Mouse (Mus musculus): ENCODE results near the gene Cnksr3. TPM values are rescaled to one million over a fixed set of nuclear protein-coding genes. Genes with fewer than 3 reads are reported as not detected.

The Cnksr3 gene
- polyA plus RNA-seq, 1 experiment from 2014 or later: 7.4 TPM

GRCm38 (mm10) chr10:7200665-7201064 is 11.4 kb downstream of the Cnksr3 start:
- no peaks in the 10 kb centered on the region for H3K27me3 ChIP-seq (ENCODE audit: control insufficient read depth, insufficient read depth, low read length)
- H3K9me3 ChIP-seq (ENCODE audit: control insufficient read depth, low read length): no peaks in the 10 kb centered on the region
- no peak overlapping the region for H3K4me2 ChIP-seq
- WGBS: 87% methylated on average over 7 of the region's 7 CpGs
- DNase-seq (ENCODE audit: low spot score, missing footprints) (peak; percentile 17), ATAC-seq (ENCODE audit: low FRiP score) (no peak)
- no peaks in the 10 kb centered on the region for H3K36me3 ChIP-seq (ENCODE audit: control insufficient read depth, insufficient read depth, low read length)
- peaks cover 3% of the 10 kb centered on the region; the same call in 1 of the 2 replicates for H3K4me1 ChIP-seq (ENCODE audit: control insufficient read depth, insufficient read depth, low read length)
- H3K27ac ChIP-seq (ENCODE audit: low read depth, low read length): no peak overlapping the region
- H3K4me3 ChIP-seq (ENCODE audit: low read depth, low read length): no peak overlapping the region
- H3K9ac ChIP-seq (ENCODE audit: low read length): no peak overlapping the region

DNA sequence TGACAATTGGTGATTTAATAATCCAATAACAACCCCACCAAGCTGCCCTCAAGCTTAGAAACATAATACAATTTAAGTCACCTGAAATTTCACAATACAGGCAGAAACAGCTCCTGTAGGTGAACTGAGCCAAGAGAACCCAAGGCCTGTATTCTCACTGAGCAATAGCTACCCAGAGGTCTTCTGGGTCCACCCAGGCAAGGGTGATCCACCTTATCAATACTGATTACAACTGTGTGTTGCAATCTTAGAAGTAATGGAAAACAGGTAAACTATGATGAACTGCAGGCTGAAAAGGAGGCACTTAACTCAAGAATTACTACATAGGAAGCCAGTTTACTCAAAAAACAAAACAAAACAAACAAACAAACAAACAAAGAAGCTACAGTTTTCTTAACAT is 13.8 kb downstream of the Cnksr3 start:
- DNase-seq (ENCODE audit: low spot score, missing footprints) (peak; percentile 17), ATAC-seq (ENCODE audit: low FRiP score) (no peak)
- Histone ChIP-seq H3K36me3 (ENCODE audit: control insufficient read depth, insufficient read depth, low read length) (no peaks in the 10 kb centered on the region), H3K27me3 (ENCODE audit: control insufficient read depth, insufficient read depth, low read length) (no peaks in the 10 kb centered on the region), H3K4me1 (ENCODE audit: control insufficient read depth, insufficient read depth, low read length) (peaks cover 3% of the 10 kb centered on the region; the same call in 1 of the 2 replicates), H3K4me3 (ENCODE audit: low read depth, low read length) (no peak overlapping the region), H3K4me2 (no peak overlapping the region), H3K27ac (ENCODE audit: low read depth, low read length) (no peak overlapping the region), H3K9ac (ENCODE audit: low read length) (no peak overlapping the region), H3K9me3 (ENCODE audit: control insufficient read depth, low read length) (no peaks in the 10 kb centered on the region)

- H3K27me3 ChIP-seq (ENCODE audit: control insufficient read depth, insufficient read depth, low read length): no peaks in the 10 kb centered on the region
- no peak overlapping the region for H3K4me3 ChIP-seq (ENCODE audit: low read depth, low read length)
- H3K27ac ChIP-seq (ENCODE audit: low read depth, low read length): no peak overlapping the region
- WGBS: 89% methylated on average over 6 of the region's 6 CpGs
- H3K4me2 ChIP-seq: no peak overlapping the region
- DNase-seq (ENCODE audit: low spot score, missing footprints) (no peak), ATAC-seq (ENCODE audit: low FRiP score) (no peak)
- H3K36me3 ChIP-seq (ENCODE audit: control insufficient read depth, insufficient read depth, low read length): no peaks in the 10 kb centered on the region
- no peak overlapping the region for H3K9ac ChIP-seq (ENCODE audit: low read length)
- H3K9me3 ChIP-seq (ENCODE audit: control insufficient read depth, low read length): no peaks in the 10 kb centered on the region
- peaks cover 3% of the 10 kb centered on the region; the same call in 1 of the 2 replicates for H3K4me1 ChIP-seq (ENCODE audit: control insufficient read depth, insufficient read depth, low read length)
These were observed 14.3 kb downstream of the Cnksr3 start for GRCm38 (mm10) chr10:7197733-7198132.

DNA sequence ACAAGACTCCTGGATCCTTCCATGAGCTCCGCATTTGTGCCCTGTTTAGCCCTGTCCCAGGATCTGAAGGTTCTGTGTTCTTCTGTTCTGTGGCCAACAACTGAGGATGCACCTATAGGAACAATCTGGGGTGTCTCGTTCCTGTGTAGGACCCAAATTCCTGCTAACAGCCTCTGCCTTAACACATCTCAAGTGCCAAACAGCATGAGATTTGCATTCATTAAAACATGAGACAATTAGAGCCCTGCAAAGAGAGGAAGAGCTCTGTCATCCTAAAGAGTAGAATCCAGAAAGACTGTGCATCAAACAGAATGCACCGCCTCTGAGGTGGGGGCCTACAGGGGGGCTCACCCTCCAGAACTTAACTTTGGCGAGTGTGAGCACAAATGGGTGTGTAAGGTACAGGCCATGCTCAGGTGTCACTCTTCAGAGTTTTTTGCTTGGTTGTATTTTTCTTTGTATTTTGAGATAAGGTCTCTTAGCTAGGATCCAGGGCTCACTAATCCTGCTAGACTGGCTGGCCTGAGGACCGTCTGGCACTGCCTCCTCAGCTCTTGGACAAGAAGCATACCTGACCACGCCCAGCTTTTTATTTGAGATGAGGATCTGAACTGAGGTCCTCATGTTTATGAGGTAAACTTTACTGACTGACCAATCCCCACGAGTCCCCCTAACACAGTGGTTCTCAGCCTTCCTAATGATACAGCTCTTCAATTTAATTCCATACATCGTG is 15.2 kb downstream of the Cnksr3 start:
- WGBS: 70% methylated on average over 8 of the region's 8 CpGs
- peaks cover 3% of the 10 kb centered on the region; the same call in 1 of the 2 replicates for H3K4me1 ChIP-seq (ENCODE audit: control insufficient read depth, insufficient read depth, low read length)
- H3K9ac ChIP-seq (ENCODE audit: low read length): no peak overlapping the region
- no peak for DNase-seq (ENCODE audit: low spot score, missing footprints)
- H3K27ac ChIP-seq (ENCODE audit: low read depth, low read length): no peak overlapping the region
- H3K4me3 ChIP-seq (ENCODE audit: low read depth, low read length): no peak overlapping the region
- H3K36me3 ChIP-seq (ENCODE audit: control insufficient read depth, insufficient read depth, low read length): no peaks in the 10 kb centered on the region
- no peak for ATAC-seq (ENCODE audit: low FRiP score)
- no peak overlapping the region for H3K4me2 ChIP-seq
- no peaks in the 10 kb centered on the region for H3K27me3 ChIP-seq (ENCODE audit: control insufficient read depth, insufficient read depth, low read length)
- H3K9me3 ChIP-seq (ENCODE audit: control insufficient read depth, low read length): no peaks in the 10 kb centered on the region

DNA sequence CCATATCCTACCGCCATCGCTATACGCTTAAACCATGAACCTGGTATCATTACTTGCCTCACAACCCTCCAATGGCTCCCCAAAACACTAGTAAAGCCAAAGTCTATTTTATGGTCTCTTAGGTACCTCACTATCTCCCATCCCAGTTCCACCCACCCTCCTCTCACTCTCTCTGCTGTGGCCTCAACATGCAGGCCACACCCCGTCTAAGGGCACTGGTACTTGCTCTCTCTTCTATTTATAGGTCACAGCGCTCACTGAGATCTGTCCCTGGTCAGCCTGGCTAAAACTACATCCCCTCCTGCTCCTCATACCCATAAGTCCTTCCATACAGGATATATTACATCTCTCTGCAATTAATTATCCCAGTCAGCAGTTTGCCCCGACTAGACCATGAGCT is 16.1 kb downstream of the Cnksr3 start:
- WGBS: 86% methylated on average over 6 of the region's 6 CpGs
- ATAC-seq (ENCODE audit: low FRiP score) (no peak), DNase-seq (ENCODE audit: low spot score, missing footprints) (no peak)

GRCm38 (mm10) chr10:7191721-7192413 is 20.2 kb downstream of the Cnksr3 start:
- Histone ChIP-seq H3K27ac (ENCODE audit: low read depth, low read length) (no peak overlapping the region), H3K4me1 (ENCODE audit: control insufficient read depth, insufficient read depth, low read length) (peaks cover 3% of the 10 kb centered on the region; the same call in 1 of the 2 replicates), H3K36me3 (ENCODE audit: control insufficient read depth, insufficient read depth, low read length) (no peaks in the 10 kb centered on the region), H3K4me3 (ENCODE audit: low read depth, low read length) (no peak overlapping the region), H3K9me3 (ENCODE audit: control insufficient read depth, low read length) (no peaks in the 10 kb centered on the region), H3K4me2 (no peak overlapping the region), H3K27me3 (ENCODE audit: control insufficient read depth, insufficient read depth, low read length) (no peaks in the 10 kb centered on the region), H3K9ac (ENCODE audit: low read length) (no peak overlapping the region)
- 91% methylated on average over 9 of the region's 9 CpGs for WGBS
- ATAC-seq (ENCODE audit: low FRiP score) (no peak), DNase-seq (ENCODE audit: low spot score, missing footprints) (peak; percentile 76)

More for the DNA sequence above, 16.1 kb downstream of the Cnksr3 start:
- no peak overlapping the region for H3K4me2 ChIP-seq
- H3K27me3 ChIP-seq (ENCODE audit: control insufficient read depth, insufficient read depth, low read length): no peaks in the 10 kb centered on the region
- no peak overlapping the region for H3K9ac ChIP-seq (ENCODE audit: low read length)
- H3K4me3 ChIP-seq (ENCODE audit: low read depth, low read length): no peak overlapping the region
- H3K36me3 ChIP-seq (ENCODE audit: control insufficient read depth, insufficient read depth, low read length): no peaks in the 10 kb centered on the region
- H3K27ac ChIP-seq (ENCODE audit: low read depth, low read length): no peak overlapping the region
- no peaks in the 10 kb centered on the region for H3K9me3 ChIP-seq (ENCODE audit: control insufficient read depth, low read length)
- H3K4me1 ChIP-seq (ENCODE audit: control insufficient read depth, insufficient read depth, low read length): peaks cover 3% of the 10 kb centered on the region; the same call in 1 of the 2 replicates

DNA sequence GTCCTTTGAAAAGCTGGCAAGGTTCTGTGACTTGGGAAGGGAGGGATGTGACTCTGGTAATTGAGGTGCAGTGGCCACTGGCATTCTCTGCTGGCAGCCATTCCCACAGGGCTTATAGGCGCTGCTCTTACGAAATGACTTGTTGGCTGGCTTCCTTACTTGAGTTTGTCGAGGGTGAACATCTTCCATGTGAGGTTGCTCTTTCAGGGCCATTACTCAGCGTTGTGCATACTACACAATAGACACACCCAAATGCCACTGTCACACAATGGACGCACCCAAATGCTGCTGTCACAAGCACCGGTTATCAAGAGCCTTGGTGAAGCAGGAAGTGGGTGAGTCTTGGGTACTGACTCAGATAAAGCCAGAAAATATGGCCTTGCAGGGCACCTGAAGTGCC is 22.8 kb downstream of the Cnksr3 start:
- ATAC-seq (ENCODE audit: low FRiP score): no peak
- no peaks in the 10 kb centered on the region for H3K27me3 ChIP-seq (ENCODE audit: control insufficient read depth, insufficient read depth, low read length)
- H3K4me1 ChIP-seq (ENCODE audit: control insufficient read depth, insufficient read depth, low read length): no peaks in the 10 kb centered on the region
- H3K4me3 ChIP-seq (ENCODE audit: low read depth, low read length): no peak overlapping the region
- no peak overlapping the region for H3K27ac ChIP-seq (ENCODE audit: low read depth, low read length)
- WGBS: 85% methylated on average over 6 of the region's 6 CpGs
- no peak overlapping the region for H3K4me2 ChIP-seq
- no peaks in the 10 kb centered on the region for H3K36me3 ChIP-seq (ENCODE audit: control insufficient read depth, insufficient read depth, low read length)
- H3K9ac ChIP-seq (ENCODE audit: low read length): no peak overlapping the region
- H3K9me3 ChIP-seq (ENCODE audit: control insufficient read depth, low read length): no peaks in the 10 kb centered on the region
- peak; percentile 60 for DNase-seq (ENCODE audit: low spot score, missing footprints)

DNA sequence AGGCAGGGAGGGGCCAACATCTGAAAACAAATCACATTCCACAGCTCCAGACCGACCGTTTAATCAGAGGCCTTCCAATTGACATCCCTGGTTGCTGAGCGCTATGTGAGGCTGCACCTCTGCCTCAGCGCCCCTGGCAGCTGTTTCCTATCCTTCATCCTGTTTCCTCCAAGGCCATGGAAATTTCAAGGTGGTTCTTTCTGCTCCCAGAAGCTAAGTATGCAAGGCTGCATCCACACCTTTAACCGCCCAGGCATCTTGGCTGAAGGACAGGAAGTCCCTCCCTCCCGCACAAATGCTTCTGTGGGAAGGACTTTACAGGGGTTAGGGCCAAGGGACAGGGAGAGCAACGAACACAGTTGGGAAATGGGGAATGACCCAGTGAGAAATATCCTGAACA is 24.2 kb downstream of the Cnksr3 start:
- 73% methylated on average over 7 of the region's 7 CpGs for WGBS
- Histone ChIP-seq H3K4me2 (no peak overlapping the region), H3K36me3 (ENCODE audit: control insufficient read depth, insufficient read depth, low read length) (no peaks in the 10 kb centered on the region), H3K4me1 (ENCODE audit: control insufficient read depth, insufficient read depth, low read length) (peaks cover 3% of the 10 kb centered on the region; the same call in 1 of the 2 replicates), H3K9me3 (ENCODE audit: control insufficient read depth, low read length) (no peaks in the 10 kb centered on the region), H3K27me3 (ENCODE audit: control insufficient read depth, insufficient read depth, low read length) (no peaks in the 10 kb centered on the region), H3K27ac (ENCODE audit: low read depth, low read length) (no peak overlapping the region), H3K9ac (ENCODE audit: low read length) (no peak overlapping the region), H3K4me3 (ENCODE audit: low read depth, low read length) (no peak overlapping the region)
- DNase-seq (ENCODE audit: low spot score, missing footprints): peak; percentile 73
- no peak for ATAC-seq (ENCODE audit: low FRiP score)

- peak; percentile 10 for DNase-seq (ENCODE audit: low spot score, missing footprints)
- WGBS: 97% methylated on average over 5 of the region's 5 CpGs
- Histone ChIP-seq H3K4me3 (ENCODE audit: low read depth, low read length) (no peak overlapping the region), H3K27me3 (ENCODE audit: control insufficient read depth, insufficient read depth, low read length) (no peaks in the 10 kb centered on the region), H3K4me1 (ENCODE audit: control insufficient read depth, insufficient read depth, low read length) (peaks cover 3% of the 10 kb centered on the region; the same call in 1 of the 2 replicates), H3K9me3 (ENCODE audit: control insufficient read depth, low read length) (no peaks in the 10 kb centered on the region), H3K27ac (ENCODE audit: low read depth, low read length) (no peak overlapping the region), H3K4me2 (no peak overlapping the region), H3K9ac (ENCODE audit: low read length) (no peak overlapping the region), H3K36me3 (ENCODE audit: control insufficient read depth, insufficient read depth, low read length) (no peaks in the 10 kb centered on the region)
- no peak for ATAC-seq (ENCODE audit: low FRiP score)
These were observed 25.0 kb downstream of the Cnksr3 start for GRCm38 (mm10) chr10:7186992-7187391.
